Mouse (Mus musculus) macrophage (primary cell): Measurements from ENCODE around the gene Adam34. TPM values are rescaled to one million over a fixed set of nuclear protein-coding genes. Genes with fewer than 3 reads are reported as not detected.
"Not testable (repeated sequence)": the region's sequence is repeated elsewhere in the genome, so short reads cannot be mapped to it uniquely, and the experiment has no call there.

Source experiments
- H3K27ac ChIP-seq: fragments of 350-480 bp; formaldehyde crosslinking; 2 replicates; pipeline ENCODE4 v1.9.0; 2021
- H3K36me3 ChIP-seq: fragments of 350-480 bp; formaldehyde crosslinking; 2 replicates; pipeline ENCODE4 v1.9.0; 2021; ENCODE audit errors: inconsistent target
- H3K4me3 ChIP-seq: fragments of 350-480 bp; formaldehyde crosslinking; 2 replicates; pipeline ENCODE4 v1.9.0; 2021; ENCODE audit errors: inconsistent target
- H3K79me2 ChIP-seq: fragments of 350-480 bp; formaldehyde crosslinking; 2 replicates; pipeline ENCODE4 v1.9.0; 2021; ENCODE audit errors: inconsistent target
- WGBS: methylation state at CpG from one replicate; pipeline ENCODE4 v1.1.7; 2026; ENCODE audit warnings: inconsistent platforms; ENCODE audit not compliant: missing documents; 5-methylcytosine and 5-hydroxymethylcytosine counted together
- polyA plus RNA-seq: library from polyadenylated mRNA; stranded (reverse); fragments of 250-400 nt; gene quantifications from 3 replicates; pipeline ENCODE4 v1.2.4, GENCODE M21; 2018; ENCODE audit warnings: inconsistent platforms
- total RNA-seq, 78 experiments: library from RNA; depleted of rRNA; stranded (reverse); fragments of 250-400 nt; gene quantifications; 1 replicate in 9 of 78; 2 replicates in 24 of 78; 3 replicates in 43 of 78; 4 replicates in 2 of 78; pipeline ENCODE4 v1.2.4; 2018; ENCODE audit warnings: inconsistent platforms in 56 of 78

Adam34 gene
- total RNA-seq (2018; cell fraction: chromatin; rRNA removed) = not detected
- not detected for total RNA-seq (2018; cell fraction: cytosol; rRNA removed)
- not detected for total RNA-seq (2018; cell fraction: nucleus; rRNA removed)
- polyA plus RNA-seq = not detected in 3 replicates

DNA sequence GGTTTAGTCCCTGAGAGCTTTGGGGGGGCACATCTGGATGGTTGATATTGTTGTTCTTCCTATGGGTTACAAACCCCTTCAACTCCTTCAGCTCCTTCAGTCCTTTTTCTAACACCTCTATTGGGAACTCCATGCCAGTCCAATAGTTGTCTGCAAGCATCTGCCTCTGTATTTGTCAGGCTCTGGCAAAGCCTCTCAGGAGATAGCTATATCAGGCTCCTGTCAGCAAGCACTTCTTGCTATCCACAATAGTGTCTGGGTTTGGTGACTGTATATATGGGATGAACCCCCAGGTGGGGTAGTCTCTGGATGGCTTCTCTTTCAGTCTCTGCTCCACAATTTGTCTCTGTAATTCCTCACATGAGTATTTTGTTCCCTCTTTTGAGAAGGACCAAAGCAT lies at the start of gene Adam34:
Adam34 (minus strand) TSS at position 101 of the 400 bp plus-strand sequence.
- Histone ChIP-seq H3K36me3 (no peaks in the 10 kb centered on the region), H3K27ac (no peak within 1 kb of the TSS), H3K79me2 (no peaks in the 10 kb centered on the region), H3K4me3 (no peak within 1 kb of the TSS)

DNA sequence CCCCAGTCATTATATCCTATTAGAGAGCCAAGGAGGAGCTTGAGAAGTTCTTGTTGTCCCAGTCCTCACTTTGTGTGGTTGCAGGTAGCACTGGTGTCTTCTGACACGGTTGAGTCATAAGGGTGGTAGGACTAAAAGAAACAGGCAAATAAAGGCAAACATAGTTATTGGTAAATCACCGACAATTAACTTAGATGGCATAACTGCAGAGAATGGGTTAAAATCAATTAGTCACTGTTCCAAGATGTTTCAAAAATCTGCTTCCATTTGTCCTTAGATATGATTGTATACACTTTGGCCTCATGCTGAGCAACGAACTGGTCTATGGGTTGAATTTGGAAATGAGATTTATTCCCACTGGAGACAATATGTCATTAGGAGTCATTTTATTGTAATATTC lies 82.7 kb downstream of the Adam34 start, which contains the start of gene Gm5346:
Gm5346 (minus strand) TSS at position 101 of the 400 bp plus-strand sequence.
- H3K36me3 ChIP-seq = no peaks in the 10 kb centered on the region
- WGBS = 88% methylated on average over 3 of the region's 3 CpGs
- no peak within 1 kb of the TSS for H3K27ac ChIP-seq
- H3K4me3 ChIP-seq = no peak within 1 kb of the TSS
- no peaks in the 10 kb centered on the region for H3K79me2 ChIP-seq

DNA sequence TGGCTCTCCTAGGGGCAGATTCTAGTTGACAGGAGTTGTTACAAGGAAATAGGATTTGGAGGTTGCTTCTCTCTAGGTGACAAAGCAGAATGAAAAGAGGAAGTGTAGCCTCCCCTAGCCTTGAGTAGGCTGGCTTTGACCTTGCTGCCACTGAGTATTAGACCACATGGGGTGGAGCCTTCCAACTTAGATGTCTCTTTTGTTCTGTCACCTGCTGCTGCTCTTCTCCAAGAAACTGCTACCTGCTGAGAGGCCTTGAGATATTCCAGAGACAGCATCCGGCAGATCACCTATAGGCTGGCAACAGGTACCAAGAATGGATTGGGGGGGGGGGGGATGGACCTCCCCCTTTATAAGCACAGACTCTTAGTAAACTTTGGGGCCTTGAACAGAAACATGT lies 93.8 kb downstream of the Adam34 start:
- Histone ChIP-seq H3K27ac (no peak overlapping the region), H3K79me2 (no peaks in the 10 kb centered on the region), H3K4me3 (no peak overlapping the region), H3K36me3 (no peaks in the 10 kb centered on the region)
- 100% methylated on average over 1 of the region's 1 CpGs for WGBS

DNA sequence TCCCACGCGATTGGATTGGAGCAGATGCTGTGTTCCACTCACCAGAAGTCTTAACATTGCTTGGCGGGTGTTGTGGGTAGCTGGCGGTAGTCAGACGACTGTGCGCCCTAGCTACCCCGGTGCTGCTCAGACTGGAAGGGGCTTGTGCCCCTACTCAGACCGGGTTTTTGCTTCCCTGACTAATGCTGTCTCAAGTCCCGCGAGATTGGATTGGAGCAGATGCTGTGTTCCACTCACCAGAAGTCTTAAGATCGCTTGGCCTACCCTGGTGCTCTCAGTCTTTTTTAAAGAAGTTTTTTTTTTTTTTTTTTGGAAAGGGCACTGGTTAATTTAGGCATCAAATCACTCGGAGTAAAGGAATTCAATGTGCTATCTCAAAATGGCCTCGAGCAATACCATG lies 106.2 kb downstream of the Adam34 start:
- WGBS = 79% methylated on average over 13 of the region's 13 CpGs

DNA sequence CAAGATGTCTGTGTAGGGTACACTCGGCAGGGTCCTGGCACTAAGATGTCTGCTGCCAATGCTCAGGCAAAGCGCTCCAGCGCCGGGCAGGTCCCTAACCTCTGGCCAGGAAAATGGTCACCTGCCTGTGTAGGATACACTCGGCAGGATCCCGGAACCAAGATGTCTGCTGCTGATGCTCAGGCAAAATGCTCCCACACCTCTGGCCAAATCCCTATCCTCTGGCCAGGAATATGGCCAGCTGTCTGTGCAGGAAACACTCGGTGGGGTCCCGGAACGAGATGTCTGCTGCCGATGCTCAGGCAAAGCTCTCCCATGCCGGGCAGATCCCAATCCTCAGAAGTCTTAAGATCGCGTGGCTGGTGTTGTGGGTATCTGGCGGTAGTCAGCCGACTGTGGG lies 106.7 kb downstream of the Adam34 start:
- not testable (repeated sequence) for H3K27ac ChIP-seq

More for the DNA sequence above, 106.2 kb downstream of the Adam34 start:
- not testable (repeated sequence) for H3K79me2 ChIP-seq, H3K36me3 ChIP-seq, H3K4me3 ChIP-seq, H3K27ac ChIP-seq

More for the DNA sequence above, 106.7 kb downstream of the Adam34 start:
- 93% methylated on average over 15 of the region's 15 CpGs for WGBS
- not testable (repeated sequence) for H3K79me2 ChIP-seq, H3K4me3 ChIP-seq, H3K36me3 ChIP-seq

Other genes starting within 250 kb of the Adam34 start
- not detected in 3 replicates for gene Adam26b, start 181.9 kb downstream of the Adam34 start, polyA plus RNA-seq
- gene Adam26a, start 133.3 kb downstream of the Adam34 start, polyA plus RNA-seq = not detected in 3 replicates
- gene Gm5346, start 82.8 kb downstream of the Adam34 start, polyA plus RNA-seq = not detected in 3 replicates